Mouse (Mus musculus) E14TG2a.4 (cell line): ENCODE data around the gene Neurl2.
"Not testable (repeated sequence)": the region's sequence is repeated elsewhere in the genome, so short reads cannot be mapped to it uniquely, and the experiment has no call there.

Experiments
- H3K27me3 ChIP-seq: 2 replicates; pipeline ENCODE4 v1.6.1; 2014; ENCODE audit warnings: low read length, control low read depth; ENCODE audit not compliant: insufficient read depth
- H3K36me3 ChIP-seq: 2 replicates; pipeline ENCODE4 v1.6.1; 2014; ENCODE audit warnings: low read length, control low read depth; ENCODE audit not compliant: insufficient read depth
- H3K4me1 ChIP-seq: replicated peaks from 2 replicates; pipeline ENCODE4 v1.6.1; 2014; ENCODE audit warnings: low read depth, low read length, control low read depth
- H3K4me3 ChIP-seq: replicated peaks from 2 replicates; pipeline ENCODE4 v1.5.1; 2014; ENCODE audit warnings: mild to moderate bottlenecking, low read length
- H3K9me3 ChIP-seq: 2 replicates; pipeline ENCODE4 v1.6.1; 2014; ENCODE audit warnings: low read length, control low read depth
- CTCF ChIP-seq: conservative IDR thresholded peaks from 2 replicates; pipeline ENCODE4 v1.5.1; 2014; ENCODE audit warnings: low read length
- NANOG ChIP-seq: IDR thresholded peaks from 2 replicates; pipeline ENCODE4 v1.6.1; 2014; ENCODE audit warnings: borderline replicate concordance, low read length, mixed read lengths
- POU5F1 ChIP-seq: IDR thresholded peaks from 2 replicates; pipeline ENCODE4 v1.6.1; 2014; ENCODE audit warnings: low read length, borderline replicate concordance

Neurl2 gene

DNA sequence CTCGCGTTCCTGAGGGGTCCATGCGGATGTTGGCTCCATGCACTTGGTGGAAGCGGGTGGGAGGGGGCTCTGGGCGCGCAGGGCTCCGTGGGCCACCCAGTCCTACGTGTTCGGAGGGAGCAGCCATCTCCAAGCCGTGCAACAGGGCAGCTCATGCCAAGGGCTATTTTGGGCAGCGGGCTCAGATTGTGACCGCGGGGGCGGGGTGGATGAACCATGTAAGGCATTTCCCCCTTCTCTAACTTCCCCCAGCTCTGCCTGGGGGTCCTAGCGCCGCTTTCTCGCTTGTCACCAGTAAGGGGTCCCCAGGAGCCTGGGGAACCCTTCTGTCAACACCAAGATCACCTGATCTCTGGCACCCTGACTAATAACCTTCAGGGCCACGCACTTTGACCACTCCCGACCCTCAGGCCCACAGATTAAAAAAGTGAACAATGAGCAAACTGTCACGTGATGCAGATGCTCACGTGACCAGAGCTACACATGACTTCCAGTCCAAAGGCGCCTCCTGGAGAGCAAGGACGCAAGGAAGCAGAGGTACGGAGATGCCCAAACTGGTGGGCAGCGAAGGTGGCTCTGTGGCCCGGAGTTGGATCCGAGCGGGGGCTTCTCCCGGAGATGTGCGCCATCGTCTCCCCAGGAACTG, at the start of gene Neurl2:
TSS of gene Neurl2 (minus strand) at position 143 of the 646 bp plus-strand sequence.
- Histone ChIP-seq H3K36me3 (peaks cover 52% of the 10 kb centered on the region), H3K9me3 (no peaks in the 10 kb centered on the region), H3K27me3 (no peaks in the 10 kb centered on the region), H3K4me3 (peak within 1 kb of the TSS; percentile 91), H3K4me1 (peaks cover 91% of the 10 kb centered on the region)
- TF ChIP-seq CTCF: no peak
- no peak for TF ChIP-seq NANOG
- TF ChIP-seq POU5F1: no peak

DNA sequence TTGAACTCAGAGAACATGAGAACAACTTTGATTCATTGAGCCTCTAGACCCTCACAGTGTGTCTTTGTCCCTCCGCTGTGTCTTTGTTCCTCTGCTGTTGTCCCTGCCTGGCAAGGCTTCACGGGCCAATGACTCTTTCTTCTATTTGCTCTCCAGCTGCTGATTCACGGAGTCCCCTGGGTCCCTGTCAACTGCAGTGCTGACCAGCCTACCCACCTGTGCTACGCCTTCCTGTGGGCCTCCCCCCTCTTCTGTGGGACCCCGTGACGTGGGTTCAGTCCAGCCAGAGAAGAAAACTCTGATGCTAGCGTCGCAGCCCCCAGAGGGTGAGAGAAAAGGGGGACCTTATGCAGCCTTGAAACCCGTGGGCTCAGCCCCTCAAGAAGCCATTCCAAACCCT, 49.4 kb upstream of the Neurl2 start:
- TF ChIP-seq NANOG (no peak), CTCF (no peak), POU5F1 (no peak)
- H3K4me3 ChIP-seq: no peak overlapping the region
- H3K9me3 ChIP-seq: no peaks in the 10 kb centered on the region
- H3K27me3 ChIP-seq: no peaks in the 10 kb centered on the region
- peaks cover 53% of the 10 kb centered on the region for H3K36me3 ChIP-seq
- H3K4me1 ChIP-seq: peaks cover 63% of the 10 kb centered on the region

DNA sequence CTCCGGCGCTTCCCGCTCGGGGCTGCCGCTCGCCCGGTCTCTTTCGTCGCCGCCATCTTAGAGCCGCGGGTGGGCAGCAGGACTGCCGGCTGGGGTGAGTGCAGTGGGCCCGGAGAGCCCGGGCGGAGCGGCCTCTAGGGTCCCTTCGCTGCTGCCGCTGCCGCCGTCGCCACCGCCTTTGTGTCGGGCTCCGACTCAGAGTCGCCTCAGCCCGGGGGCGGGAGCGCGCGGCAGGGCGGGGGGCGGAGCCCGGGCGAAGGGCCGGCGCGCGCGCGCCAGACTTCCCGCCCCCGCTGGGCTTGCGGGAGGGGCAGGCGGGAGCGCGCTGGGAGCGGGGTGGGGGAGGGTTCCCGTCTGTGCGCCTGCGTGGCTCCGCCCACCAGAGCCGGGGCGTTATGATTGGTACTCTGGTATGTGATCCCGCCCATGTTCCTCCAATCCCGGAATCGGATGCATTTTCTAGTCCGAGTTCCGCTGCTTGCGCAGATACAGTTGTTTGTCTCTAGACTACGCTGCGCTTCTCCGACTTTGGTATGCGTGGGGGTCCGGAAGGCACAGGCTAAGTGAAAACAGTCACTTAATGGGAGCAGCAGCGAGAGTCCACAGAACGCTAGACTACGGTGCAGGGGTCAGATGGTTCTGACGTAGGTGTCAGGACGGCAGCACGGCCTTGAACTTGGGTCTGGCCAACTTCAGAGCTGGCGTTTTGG, 46.5 kb upstream of the Neurl2 start:
- TF ChIP-seq NANOG: no peak
- TF ChIP-seq POU5F1: no peak
- no peak for TF ChIP-seq CTCF
- Histone ChIP-seq H3K27me3 (no peaks in the 10 kb centered on the region), H3K9me3 (no peaks in the 10 kb centered on the region), H3K4me1 (peaks cover 68% of the 10 kb centered on the region), H3K4me3 (peak overlapping the region; percentile 96), H3K36me3 (peaks cover 33% of the 10 kb centered on the region)

DNA sequence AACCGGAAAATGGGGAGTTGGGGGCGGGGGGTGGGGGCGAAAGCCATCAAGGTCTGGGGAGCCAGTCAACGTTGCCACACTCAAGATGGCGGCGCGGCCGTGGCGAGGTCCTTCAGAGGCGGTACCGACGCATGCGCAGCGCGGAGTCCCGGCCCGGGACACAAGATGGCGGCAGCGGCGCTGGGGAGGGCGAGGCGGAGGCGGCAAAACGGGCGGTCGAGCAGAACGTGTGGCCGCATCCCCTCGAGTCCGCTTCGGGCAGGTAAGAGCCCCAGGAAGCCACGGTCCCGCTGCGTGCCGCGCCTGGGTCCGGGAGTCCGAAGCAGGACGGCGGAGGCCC, 45.9 kb upstream of the Neurl2 start, which contains the start of gene Pcif1:
TSS of gene Pcif1 (plus strand) at position 77 of the 340 bp plus-strand sequence.
- Histone ChIP-seq H3K4me1 (peaks cover 72% of the 10 kb centered on the region), H3K4me3 (peak within 1 kb of the TSS; percentile 96), H3K27me3 (no peaks in the 10 kb centered on the region), H3K9me3 (no peaks in the 10 kb centered on the region), H3K36me3 (peaks cover 27% of the 10 kb centered on the region)
- no peak for TF ChIP-seq POU5F1
- no peak for TF ChIP-seq NANOG
- no peak for TF ChIP-seq CTCF

DNA sequence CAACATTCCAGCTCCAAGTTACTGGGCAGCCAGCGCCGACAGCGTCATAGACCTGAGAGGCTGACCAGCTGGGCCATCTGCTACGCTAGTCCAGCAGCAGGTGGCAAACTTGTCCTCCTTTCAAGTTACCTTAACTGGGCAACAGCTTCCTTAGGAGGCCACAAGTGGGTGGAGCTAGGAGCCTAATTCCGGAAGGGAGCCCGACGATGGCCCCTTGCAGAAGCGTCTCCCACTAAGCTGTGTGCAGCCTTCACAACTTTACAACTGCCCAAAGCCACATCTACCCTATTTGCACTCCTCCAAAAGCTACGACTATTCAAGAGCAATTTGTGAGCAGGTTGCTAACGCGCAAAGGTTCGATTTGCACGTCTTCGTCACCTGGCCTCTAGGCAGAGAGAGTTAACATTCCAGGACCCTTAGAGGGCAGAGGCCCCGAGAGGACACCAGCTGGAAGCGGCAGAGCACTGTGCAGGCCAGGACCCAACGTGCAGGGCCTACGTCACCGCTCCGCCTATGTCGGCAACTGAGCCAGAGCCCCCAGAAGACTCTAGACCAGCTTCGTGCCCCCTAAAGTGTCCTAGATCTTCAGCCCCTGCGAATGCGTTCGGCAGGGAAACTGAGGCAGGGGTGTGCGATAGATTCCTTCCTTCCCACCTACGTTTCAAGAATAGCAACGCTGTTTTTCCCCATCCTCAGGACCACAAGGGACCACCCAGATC, 45.4 kb upstream of the Neurl2 start:
- Histone ChIP-seq H3K4me1 (peaks cover 72% of the 10 kb centered on the region), H3K9me3 (no peaks in the 10 kb centered on the region), H3K27me3 (no peaks in the 10 kb centered on the region), H3K36me3 (peaks cover 22% of the 10 kb centered on the region), H3K4me3 (peak overlapping the region; percentile 96)
- TF ChIP-seq CTCF (no peak), NANOG (no peak), POU5F1 (no peak)

DNA sequence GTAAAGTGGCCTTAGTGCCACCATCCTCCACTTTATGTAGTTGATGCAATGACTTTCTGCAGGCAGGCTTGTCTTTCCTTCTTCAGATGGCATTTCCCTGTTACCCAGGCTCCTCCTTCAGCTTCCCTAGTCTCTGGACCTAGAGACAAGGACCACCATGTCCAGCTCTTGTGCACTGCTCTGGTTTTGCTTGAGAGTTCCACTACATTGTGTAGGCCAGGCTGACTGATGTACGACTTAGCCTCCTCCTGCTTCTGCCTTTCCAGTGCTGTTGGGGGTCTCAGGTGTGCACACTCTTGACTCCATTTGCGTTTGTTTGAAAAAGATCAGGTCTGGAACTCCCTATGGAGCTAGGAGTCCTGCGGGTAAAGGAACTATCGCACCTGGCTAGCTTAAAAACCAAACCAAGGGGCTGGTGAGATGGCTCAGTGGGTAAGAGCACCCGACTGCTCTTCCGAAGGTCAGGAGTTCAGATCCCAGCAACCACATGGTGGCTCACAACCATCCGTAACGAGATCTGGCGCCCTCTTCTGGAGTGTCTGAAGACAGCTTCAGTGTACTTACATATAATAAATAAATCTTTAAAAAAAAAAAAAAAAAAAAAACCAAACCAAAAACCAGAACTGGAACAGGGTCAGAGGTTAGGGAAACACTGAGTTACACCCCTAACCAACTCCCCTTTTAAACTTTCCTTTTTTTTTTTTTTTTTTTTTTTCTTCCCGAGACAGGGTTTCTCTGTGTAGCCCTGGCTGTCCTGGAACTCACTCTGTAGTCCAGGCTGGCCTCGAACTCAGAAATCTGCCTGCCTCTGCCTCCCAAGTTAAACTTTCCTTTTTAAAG, 44.3 kb upstream of the Neurl2 start:
- TF ChIP-seq CTCF: peak; percentile 17; the same call in 1 of the 2 replicates
- Histone ChIP-seq H3K36me3 (peaks cover 11% of the 10 kb centered on the region), H3K4me3 (peak overlapping the region; percentile 96)

DNA sequence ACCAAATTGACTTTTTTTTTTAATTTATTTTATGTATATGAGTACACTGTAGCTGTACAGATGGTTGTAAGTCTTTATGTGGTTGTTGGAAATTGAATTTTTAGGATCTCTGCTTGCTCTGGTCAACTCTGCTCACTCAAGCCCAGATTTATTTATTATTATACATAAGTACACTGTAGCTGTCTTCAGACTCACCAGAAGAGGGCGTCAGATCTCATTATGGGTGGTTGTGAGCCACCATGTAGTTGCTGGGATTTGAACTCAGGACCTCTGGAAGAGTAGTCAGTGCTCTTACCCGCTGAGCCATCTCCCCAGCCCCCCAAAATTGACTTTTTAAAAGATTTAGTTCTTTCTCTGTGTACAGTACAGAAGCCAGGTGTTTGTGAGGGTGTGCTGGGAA, 42.4 kb upstream of the Neurl2 start:
- not testable (repeated sequence) for H3K9me3 ChIP-seq, H3K4me3 ChIP-seq, H3K36me3 ChIP-seq, H3K27me3 ChIP-seq
- H3K4me1 ChIP-seq: peaks cover 70% of the 10 kb centered on the region

More for the DNA sequence above, 44.3 kb upstream of the Neurl2 start:
- H3K27me3 ChIP-seq, H3K9me3 ChIP-seq: not testable (repeated sequence)
- H3K4me1 ChIP-seq: peaks cover 71% of the 10 kb centered on the region

DNA sequence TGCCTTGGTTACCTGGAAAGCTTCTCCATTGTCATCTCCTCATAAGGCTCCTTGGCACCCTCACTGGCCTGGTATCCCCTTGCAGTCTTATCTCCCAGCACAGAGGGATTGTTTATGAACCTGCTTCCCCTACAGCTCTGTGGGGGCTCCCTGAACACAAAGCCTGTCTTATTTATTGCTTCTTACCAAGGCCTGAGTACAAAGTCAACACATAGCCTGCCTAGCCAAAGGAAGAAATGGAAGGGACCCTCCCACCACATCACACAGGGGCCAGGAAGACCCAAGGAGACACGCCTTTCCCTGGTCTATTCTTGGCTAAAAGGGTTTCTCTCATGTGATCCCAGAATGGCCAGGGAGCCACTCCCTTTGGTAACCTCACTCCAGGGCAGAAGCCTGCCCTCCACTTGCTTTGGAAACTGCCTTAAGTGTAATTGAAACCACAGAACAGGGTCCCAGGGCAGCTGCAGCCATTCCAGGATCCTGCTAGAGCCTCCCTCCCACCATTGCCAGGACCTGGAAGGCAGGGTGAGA, 41.0 kb upstream of the Neurl2 start:
- H3K9me3 ChIP-seq: no peaks in the 10 kb centered on the region
- H3K27me3 ChIP-seq: no peaks in the 10 kb centered on the region
- TF ChIP-seq POU5F1 (no peak), CTCF (no peak), NANOG (no peak)
- peak overlapping the region; percentile 45 for H3K4me3 ChIP-seq
- H3K36me3 ChIP-seq: peaks cover 8% of the 10 kb centered on the region
- peaks cover 78% of the 10 kb centered on the region for H3K4me1 ChIP-seq
